Mouse (Mus musculus) left cerebral cortex, postnatal 36 days (tissue): ENCODE results near the gene Tmem178b. TPM values are rescaled to one million over a fixed set of nuclear protein-coding genes. Genes with fewer than 3 reads are reported as not detected.

Experiments
- DNase-seq, 2 experiments: peaks; one replicate each; pipeline ENCODE4 v3.0.0; 2021 to 2022; ENCODE audit warnings: low spot score in 2 of 2, mixed read lengths in 1 of 2
- intact Hi-C: fragments of 180-260 bp; cut with DNase I; formaldehyde crosslinking; loops from one replicate; pipeline ENCODE4 v1.15.1; 2025
- total RNA-seq, 2 experiments: library from RNA; stranded (reverse); gene quantifications; 2 replicates each; pipeline ENCODE4 v1.2.3; 2021

Gene Tmem178b
- total RNA-seq, 2 experiments from 2014 or later = 246 to 266 TPM

- intact Hi-C loops = no loop called here
- no peak for DNase-seq
These were observed 138.0 kb downstream of the Tmem178b start for GRCm38 (mm10) chr6:40011066-40011465.

GRCm38 (mm10) chr6:40011609-40012008 is 138.5 kb downstream of the Tmem178b start:
- no peak for DNase-seq
- intact Hi-C loops = no loop called here

- intact Hi-C loops = no loop called here
- no peak for DNase-seq
These were observed 140.3 kb downstream of the Tmem178b start for GRCm38 (mm10) chr6:40013407-40013806.

- intact Hi-C loops = no loop called here
- DNase-seq = no peak
These were observed 142.1 kb downstream of the Tmem178b start for GRCm38 (mm10) chr6:40015185-40015584.

GRCm38 (mm10) chr6:40015711-40016460 is 142.8 kb downstream of the Tmem178b start:
- no peak for DNase-seq
- intact Hi-C loops = no loop called here

GRCm38 (mm10) chr6:40019396-40019795 is 146.3 kb downstream of the Tmem178b start:
- DNase-seq = no peak
- intact Hi-C loops = no loop called here

GRCm38 (mm10) chr6:40023592-40024335 is 150.7 kb downstream of the Tmem178b start:
- DNase-seq = no peak
- intact Hi-C loops = no loop called here

- no peak for DNase-seq
- intact Hi-C loops = no loop called here
These were observed 151.4 kb downstream of the Tmem178b start for GRCm38 (mm10) chr6:40024336-40024934.

GRCm38 (mm10) chr6:40032901-40033300 is 159.8 kb downstream of the Tmem178b start:
- no peak for DNase-seq
- intact Hi-C loops = no loop called here

- intact Hi-C loops = no loop called here
- DNase-seq = no peak
These were observed 160.9 kb downstream of the Tmem178b start for GRCm38 (mm10) chr6:40033935-40034334.

- intact Hi-C loops = loop anchor here (2.0 kb wide), 1 partner anchor 176 kb away; the partner anchor contains the start of gene Tmem178b
- peak in 1 of 2 experiments; percentile 57 for DNase-seq
These were observed 176.2 kb downstream of the Tmem178b start for GRCm38 (mm10) chr6:40048969-40049908.

- intact Hi-C loops = loop anchor here (2.0 kb wide), 1 partner anchor 177 kb away; the partner anchor contains the start of gene Tmem178b
- DNase-seq = no peak
These were observed 176.9 kb downstream of the Tmem178b start for GRCm38 (mm10) chr6:40049909-40050484.

- intact Hi-C loops = no loop called here
- no peak for DNase-seq
These were observed 178.6 kb downstream of the Tmem178b start for GRCm38 (mm10) chr6:40051698-40052097.

GRCm38 (mm10) chr6:40052593-40052992 is 179.5 kb downstream of the Tmem178b start:
- no peak for DNase-seq
- intact Hi-C loops = no loop called here

- intact Hi-C loops = no loop called here
- no peak for DNase-seq
These were observed 186.4 kb downstream of the Tmem178b start for GRCm38 (mm10) chr6:40059466-40059865.

GRCm38 (mm10) chr6:40061327-40062189 is 188.5 kb downstream of the Tmem178b start:
- intact Hi-C loops = no loop called here
- no peak for DNase-seq

GRCm38 (mm10) chr6:40062190-40062501 is 189.1 kb downstream of the Tmem178b start:
- DNase-seq = no peak

GRCm38 (mm10) chr6:40063438-40063837 is 190.4 kb downstream of the Tmem178b start:
- DNase-seq = no peak
- intact Hi-C loops = no loop called here

More at GRCm38 (mm10) chr6:40062190-40062501, 189.1 kb downstream of the Tmem178b start:
- intact Hi-C loops = no loop called here
